Mouse (Mus musculus) hindbrain, embryonic 12.5 days (tissue): ENCODE data around the gene Actr6. TPM values are rescaled to one million over a fixed set of nuclear protein-coding genes. Genes with fewer than 3 reads are reported as not detected.

Experiments used
- ATAC-seq: fragments of 200-750 bp; cut with Nextera tagmentation; 2 replicates; pipeline ENCODE4 v1.8.0; 2017; ENCODE audit warnings: moderate TSS enrichment; ENCODE audit not compliant: low FRiP score
- H3K27ac ChIP-seq: fragments of 300-500 bp; sonication (generic); 2 replicates; pipeline ENCODE4 v1.5.1; 2016; ENCODE audit warnings: mild to moderate bottlenecking
- H3K27me3 ChIP-seq: fragments of 300-500 bp; sonication (generic); 2 replicates; pipeline ENCODE4 v1.6.1; 2016; ENCODE audit warnings: mild to moderate bottlenecking
- H3K36me3 ChIP-seq: fragments of 300-500 bp; sonication (generic); 2 replicates; pipeline ENCODE4 v1.6.1; 2016; ENCODE audit warnings: mild to moderate bottlenecking
- H3K4me1 ChIP-seq: fragments of 300-500 bp; sonication (generic); 2 replicates; pipeline ENCODE4 v1.6.1; 2016
- H3K4me2 ChIP-seq: fragments of 300-500 bp; sonication (generic); replicated peaks from 2 replicates; pipeline ENCODE4 v1.6.1; 2016; ENCODE audit warnings: mild to moderate bottlenecking
- H3K4me3 ChIP-seq: fragments of 300-500 bp; sonication (generic); 2 replicates; pipeline ENCODE4 v1.5.1; 2016; ENCODE audit warnings: mild to moderate bottlenecking
- H3K9ac ChIP-seq: fragments of 300-500 bp; sonication (generic); 2 replicates; pipeline ENCODE4 v1.6.1; 2016; ENCODE audit warnings: mild to moderate bottlenecking, moderate library complexity
- H3K9me3 ChIP-seq: fragments of 300-500 bp; sonication (generic); replicated peaks from 2 replicates; pipeline ENCODE4 v1.6.1; 2016; ENCODE audit warnings: mild to moderate bottlenecking
- WGBS: fragments of 180-500 bp; shearing (Covaris S2); methylation state at CpG from one replicate; pipeline ENCODE4 v1.1.7; 2016; 5-methylcytosine and 5-hydroxymethylcytosine counted together
- polyA plus RNA-seq: library from polyadenylated mRNA; unstranded; fragments of >200 nt; fragmentation: Nextera tagmentation; extraction: Ambion mirVana; gene quantifications from 2 replicates; pipeline ENCODE4 v1.2.1, GENCODE M21; 2016

Actr6 gene
- polyA plus RNA-seq, result 42.5 and 51.2 TPM in 2 replicates

DNA sequence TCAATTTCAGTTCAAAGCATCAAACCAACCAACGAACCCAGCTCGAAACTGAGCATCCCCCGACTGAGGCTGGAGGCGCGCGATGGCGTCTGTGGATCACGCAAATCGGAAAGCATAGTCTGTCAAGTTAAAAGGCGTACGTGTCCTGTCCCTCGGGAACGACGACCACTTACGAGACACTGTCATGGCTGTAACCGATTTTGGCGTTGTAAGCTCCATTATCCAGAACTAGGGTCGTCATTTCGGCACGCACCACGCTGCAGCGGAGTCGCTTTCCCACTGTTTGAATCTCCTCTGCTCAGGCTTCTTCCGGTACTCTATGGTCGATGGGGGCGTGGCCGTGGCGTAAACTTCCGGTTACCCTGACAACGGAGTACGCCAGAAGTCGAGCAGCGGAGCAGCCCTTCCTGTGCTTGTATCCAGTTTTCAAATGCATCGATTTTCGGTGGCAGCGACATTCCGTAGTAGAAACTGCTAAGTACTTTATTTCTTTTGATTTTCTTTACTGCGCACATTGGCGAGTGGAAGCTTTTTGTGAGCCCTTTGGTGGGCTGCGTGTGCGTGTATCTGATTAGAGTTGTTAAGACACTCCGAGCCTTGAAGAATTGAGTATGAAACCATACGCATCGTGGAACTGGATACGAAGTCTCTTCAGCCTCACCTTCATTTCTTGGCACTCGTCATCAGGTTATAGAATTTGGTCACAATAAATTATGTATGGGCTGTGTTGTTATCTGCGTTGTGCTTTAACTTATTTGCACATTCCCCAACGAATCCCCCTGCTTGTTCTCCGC is at the start of gene Actr6:
Gene Actr6 (minus strand): TSS at position 295 of the 794 bp plus-strand sequence.
- ATAC-seq, result peak; percentile 98
- Histone ChIP-seq H3K4me3 (peak within 1 kb of the TSS; percentile 61), H3K9ac (peak within 1 kb of the TSS; percentile 65), H3K27me3 (peaks cover 2% of the 10 kb centered on the region; the same call in 1 of the 2 replicates), H3K4me1 (peaks cover 17% of the 10 kb centered on the region), H3K36me3 (peaks cover under 1% of the 10 kb centered on the region; the same call in 1 of the 2 replicates), H3K27ac (peak within 1 kb of the TSS; percentile 74), H3K4me2 (peak within 1 kb of the TSS; percentile 79), H3K9me3 (no peaks in the 10 kb centered on the region)
- 1% methylated on average over 49 of the region's 49 CpGs for WGBS

- no peaks in the 10 kb centered on the region for H3K27me3 ChIP-seq
- no peaks in the 10 kb centered on the region for H3K9me3 ChIP-seq
- peaks cover 7% of the 10 kb centered on the region for H3K36me3 ChIP-seq
- no peak overlapping the region for H3K27ac ChIP-seq
- WGBS, result 93% methylated on average over 6 of the region's 6 CpGs
- H3K9ac ChIP-seq, result no peak overlapping the region
- ATAC-seq, result no peak
- no peak overlapping the region for H3K4me2 ChIP-seq
- no peaks in the 10 kb centered on the region for H3K4me1 ChIP-seq
- no peak overlapping the region for H3K4me3 ChIP-seq
These were observed 43.9 kb upstream of the Actr6 start for GRCm38 (mm10) chr10:89776029-89776428.

DNA sequence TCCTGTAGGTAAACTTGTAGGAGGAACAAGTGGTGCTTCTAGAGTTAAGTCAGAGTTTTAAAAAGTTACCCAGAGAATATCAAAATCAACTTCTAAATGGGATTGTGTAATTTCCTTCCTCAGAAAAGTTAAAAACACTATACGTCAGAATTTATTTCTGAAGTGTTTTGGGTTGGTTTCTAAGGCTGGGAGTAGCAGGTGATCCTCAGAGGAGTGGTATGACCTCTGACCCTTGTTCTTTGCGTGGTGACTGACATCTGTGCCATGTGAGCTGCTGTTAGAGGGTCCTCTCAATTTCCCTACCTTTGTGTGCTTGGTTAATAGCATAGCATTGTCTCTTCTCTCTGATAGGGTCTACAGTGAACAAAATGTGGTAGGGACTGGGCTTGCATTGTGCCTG is 39.8 kb upstream of the Actr6 start:
- no peak overlapping the region for H3K4me3 ChIP-seq
- 72% methylated on average over 2 of the region's 2 CpGs for WGBS
- no peaks in the 10 kb centered on the region for H3K36me3 ChIP-seq
- H3K9ac ChIP-seq, result no peak overlapping the region
- no peak overlapping the region for H3K4me2 ChIP-seq
- no peak for ATAC-seq
- no peaks in the 10 kb centered on the region for H3K27me3 ChIP-seq
- H3K4me1 ChIP-seq, result no peaks in the 10 kb centered on the region
- no peaks in the 10 kb centered on the region for H3K9me3 ChIP-seq
- H3K27ac ChIP-seq, result no peak overlapping the region

DNA sequence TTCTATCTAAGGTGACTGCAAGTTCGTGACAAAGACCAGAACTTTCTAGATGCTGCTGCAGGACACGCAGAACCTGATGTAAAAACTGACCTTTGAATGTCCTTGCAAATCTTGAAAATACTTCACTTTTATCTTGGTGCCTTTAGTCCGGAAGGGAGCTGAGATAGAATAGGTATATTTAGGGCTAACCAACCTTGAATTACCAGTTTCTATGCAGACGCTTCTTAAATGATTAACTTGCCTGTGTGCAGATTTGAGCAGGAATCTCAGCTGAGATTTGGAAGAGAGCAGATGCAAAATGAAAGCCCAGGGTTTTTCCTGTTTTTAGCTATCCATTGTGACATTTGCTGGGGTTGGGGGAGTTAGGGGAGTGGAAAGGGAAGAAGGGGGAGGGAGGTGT is 37.0 kb upstream of the Actr6 start:
- no peak for ATAC-seq
- Histone ChIP-seq H3K9me3 (no peaks in the 10 kb centered on the region), H3K27me3 (no peaks in the 10 kb centered on the region), H3K9ac (no peak overlapping the region), H3K36me3 (no peaks in the 10 kb centered on the region), H3K4me3 (no peak overlapping the region), H3K27ac (no peak overlapping the region), H3K4me2 (no peak overlapping the region), H3K4me1 (no peaks in the 10 kb centered on the region)
- WGBS, result 88% methylated on average over 4 of the region's 4 CpGs

GRCm38 (mm10) chr10:89768352-89769020 is 36.4 kb upstream of the Actr6 start:
- no peak for ATAC-seq
- H3K27ac ChIP-seq, result no peak overlapping the region
- H3K4me2 ChIP-seq, result no peak overlapping the region
- no peaks in the 10 kb centered on the region for H3K4me1 ChIP-seq
- no peaks in the 10 kb centered on the region for H3K36me3 ChIP-seq
- 80% methylated on average over 7 of the region's 7 CpGs for WGBS
- no peaks in the 10 kb centered on the region for H3K27me3 ChIP-seq
- no peaks in the 10 kb centered on the region for H3K9me3 ChIP-seq
- no peak overlapping the region for H3K9ac ChIP-seq
- H3K4me3 ChIP-seq, result no peak overlapping the region

- no peak overlapping the region for H3K4me3 ChIP-seq
These were observed 34.0 kb upstream of the Actr6 start for GRCm38 (mm10) chr10:89765790-89766714.

DNA sequence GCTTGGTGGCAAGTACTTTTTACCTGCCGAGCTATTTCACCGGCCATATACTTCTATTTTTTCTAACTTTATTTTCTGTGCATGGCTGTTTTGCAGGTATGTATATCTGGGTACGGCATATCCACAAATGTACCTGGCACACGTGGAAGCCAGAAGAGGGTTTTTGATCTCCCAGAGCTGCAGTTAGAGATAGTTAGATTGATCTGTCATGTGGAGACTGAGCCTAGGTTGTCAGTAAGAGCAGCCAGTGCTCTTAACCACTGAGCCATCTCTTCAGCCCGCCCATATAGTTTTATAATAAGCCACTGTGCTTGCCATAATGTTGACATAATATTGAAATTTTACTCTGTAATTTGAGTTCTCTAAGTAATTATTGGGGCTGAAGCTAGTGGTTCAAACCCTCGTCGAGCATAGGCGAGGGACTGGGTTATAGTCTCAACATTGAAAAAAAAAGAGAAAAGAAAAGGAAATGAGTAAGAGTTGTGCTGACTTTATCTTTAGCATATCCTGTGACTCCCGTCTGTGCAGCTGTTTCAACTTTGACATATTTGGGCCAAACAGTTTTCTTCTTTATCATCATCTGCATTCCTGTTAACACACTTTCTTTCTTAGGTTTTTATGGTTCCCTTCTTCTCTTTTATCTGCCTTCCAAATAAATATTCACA is 32.5 kb upstream of the Actr6 start:
- no peak overlapping the region for H3K9ac ChIP-seq
- no peak for ATAC-seq
- no peak overlapping the region for H3K4me2 ChIP-seq
- H3K27ac ChIP-seq, result no peak overlapping the region
- WGBS, result 85% methylated on average over 9 of the region's 9 CpGs
- H3K36me3 ChIP-seq, result no peaks in the 10 kb centered on the region
- H3K27me3 ChIP-seq, result no peaks in the 10 kb centered on the region
- H3K4me1 ChIP-seq, result no peaks in the 10 kb centered on the region
- H3K4me3 ChIP-seq, result no peak overlapping the region
- no peaks in the 10 kb centered on the region for H3K9me3 ChIP-seq

More at GRCm38 (mm10) chr10:89765790-89766714, 34.0 kb upstream of the Actr6 start:
- Histone ChIP-seq H3K9me3 (no peaks in the 10 kb centered on the region), H3K27ac (no peak overlapping the region), H3K9ac (no peak overlapping the region), H3K27me3 (no peaks in the 10 kb centered on the region), H3K4me2 (no peak overlapping the region), H3K4me1 (no peaks in the 10 kb centered on the region), H3K36me3 (no peaks in the 10 kb centered on the region)
- no peak for ATAC-seq
- WGBS, result 91% methylated on average over 11 of the region's 11 CpGs

- H3K36me3 ChIP-seq, result no peaks in the 10 kb centered on the region
- no peaks in the 10 kb centered on the region for H3K4me1 ChIP-seq
- ATAC-seq, result no peak
- WGBS, result 90% methylated on average over 5 of the region's 5 CpGs
- H3K9ac ChIP-seq, result no peak overlapping the region
- H3K27ac ChIP-seq, result no peak overlapping the region
- no peak overlapping the region for H3K4me2 ChIP-seq
- H3K4me3 ChIP-seq, result no peak overlapping the region
- no peaks in the 10 kb centered on the region for H3K27me3 ChIP-seq
- no peaks in the 10 kb centered on the region for H3K9me3 ChIP-seq
These were observed 28.7 kb upstream of the Actr6 start for GRCm38 (mm10) chr10:89760772-89761171.

GRCm38 (mm10) chr10:89755231-89755630 is 23.1 kb upstream of the Actr6 start:
- H3K9ac ChIP-seq, result no peak overlapping the region
- ATAC-seq, result no peak
- WGBS, result 93% methylated on average over 4 of the region's 4 CpGs
- no peaks in the 10 kb centered on the region for H3K9me3 ChIP-seq
- no peaks in the 10 kb centered on the region for H3K27me3 ChIP-seq
- H3K4me1 ChIP-seq, result no peaks in the 10 kb centered on the region
- H3K4me2 ChIP-seq, result no peak overlapping the region
- H3K27ac ChIP-seq, result no peak overlapping the region
- H3K4me3 ChIP-seq, result no peak overlapping the region
- H3K36me3 ChIP-seq, result no peaks in the 10 kb centered on the region

DNA sequence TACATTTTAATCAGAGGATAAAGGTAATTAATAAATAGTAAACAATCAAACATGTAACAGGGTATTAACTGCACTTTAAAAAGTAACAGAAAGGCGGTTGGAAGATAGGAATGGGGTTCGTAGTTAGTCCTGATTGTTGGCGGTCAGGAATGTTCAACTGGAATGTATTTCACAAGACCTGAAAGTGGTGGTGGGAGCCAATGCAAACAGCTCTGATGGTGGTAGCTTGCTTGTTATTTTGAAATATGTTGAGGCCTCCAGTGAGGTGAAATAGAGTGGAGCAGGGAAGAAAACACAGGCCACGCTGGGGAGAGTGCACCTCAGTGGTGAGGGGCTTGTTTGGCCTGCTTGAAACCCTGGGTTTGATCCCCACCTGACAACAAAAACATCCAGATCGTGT is 19.0 kb upstream of the Actr6 start:
- no peak for ATAC-seq
- no peak overlapping the region for H3K27ac ChIP-seq
- 86% methylated on average over 5 of the region's 5 CpGs for WGBS
- H3K9me3 ChIP-seq, result no peaks in the 10 kb centered on the region
- H3K36me3 ChIP-seq, result no peaks in the 10 kb centered on the region
- H3K9ac ChIP-seq, result no peak overlapping the region
- H3K27me3 ChIP-seq, result no peaks in the 10 kb centered on the region
- H3K4me1 ChIP-seq, result peaks cover 10% of the 10 kb centered on the region
- H3K4me2 ChIP-seq, result no peak overlapping the region
- no peak overlapping the region for H3K4me3 ChIP-seq

GRCm38 (mm10) chr10:89748619-89749018 is 16.5 kb upstream of the Actr6 start:
- Histone ChIP-seq H3K27ac (no peak overlapping the region), H3K4me2 (no peak overlapping the region), H3K27me3 (no peaks in the 10 kb centered on the region), H3K4me3 (no peak overlapping the region), H3K4me1 (peaks cover 10% of the 10 kb centered on the region), H3K36me3 (no peaks in the 10 kb centered on the region), H3K9ac (no peak overlapping the region), H3K9me3 (no peaks in the 10 kb centered on the region)
- no peak for ATAC-seq
- WGBS, result 98% methylated on average over 2 of the region's 2 CpGs
